Mouse (Mus musculus) ES-E14 (cell line): ENCODE results near the gene Gne. TPM values are rescaled to one million over a fixed set of nuclear protein-coding genes. Genes with fewer than 3 reads are reported as not detected.

ENCODE experiments used
- DNase-seq: peaks from one replicate; pipeline ENCODE4 v3.0.0-alpha.2; 2013; ENCODE audit warnings: low read depth, low spot score
- H3K27ac ChIP-seq: 2 replicates; pipeline ENCODE4 v1.5.1; 2012; ENCODE audit warnings: low read depth, mild to moderate bottlenecking, low read length, moderate library complexity, mixed read lengths; ENCODE audit not compliant: poor library complexity, insufficient read depth, severe bottlenecking
- H3K36me3 ChIP-seq: 2 replicates; pipeline ENCODE4 v1.6.1; 2012; ENCODE audit warnings: mild to moderate bottlenecking, low read length, moderate library complexity, mixed read lengths; ENCODE audit not compliant: control insufficient read depth, poor library complexity, insufficient read depth, severe bottlenecking
- H3K4me1 ChIP-seq, 2 experiments: fragments of 150-350 bp in 1 of 2; sonication (generic) in 1 of 2; 2 replicates each; pipeline ENCODE4 v1.6.1; 2012; ENCODE audit warnings: low read length in 2 of 2, mild to moderate bottlenecking in 1 of 2, mixed read lengths in 1 of 2; ENCODE audit not compliant: control insufficient read depth in 2 of 2, insufficient read depth in 2 of 2, poor library complexity in 1 of 2
- H3K4me3 ChIP-seq, 2 experiments: fragments of 150-350 bp in 1 of 2; sonication (generic) in 1 of 2; 2 replicates each; pipeline ENCODE4 v1.5.1; 2012; ENCODE audit warnings: low read length in 2 of 2, low read depth in 1 of 2, mild to moderate bottlenecking in 1 of 2, mixed read lengths in 1 of 2; ENCODE audit not compliant: insufficient read depth in 1 of 2, poor library complexity in 1 of 2, severe bottlenecking in 1 of 2
- H3K9ac ChIP-seq: 2 replicates; pipeline ENCODE4 v1.6.1; 2012; ENCODE audit warnings: low read depth, mild to moderate bottlenecking, low read length, mixed read lengths; ENCODE audit not compliant: poor library complexity, insufficient read depth, severe bottlenecking
- H3K9me3 ChIP-seq: fragments of 150-350 bp; sonication (generic); 2 replicates; pipeline ENCODE4 v1.6.1; 2012; ENCODE audit warnings: low read depth, mild to moderate bottlenecking, low read length; ENCODE audit not compliant: control insufficient read depth, insufficient read depth
- CHD2 ChIP-seq: IDR thresholded peaks from 2 replicates; pipeline ENCODE4 v1.6.1; 2014; ENCODE audit warnings: mild to moderate bottlenecking, low read depth, low read length, inconsistent platforms
- HCFC1 ChIP-seq: IDR thresholded peaks from 2 replicates; pipeline ENCODE4 v1.6.1; 2012; ENCODE audit warnings: low read length, inconsistent platforms, borderline replicate concordance; ENCODE audit not compliant: insufficient read depth
- MAFK ChIP-seq: IDR thresholded peaks from 2 replicates; pipeline ENCODE4 v1.6.1; 2014; ENCODE audit warnings: mild to moderate bottlenecking, low read depth, low read length, inconsistent platforms; ENCODE audit not compliant: insufficient read depth
- ZC3H11A ChIP-seq: IDR thresholded peaks from 2 replicates; pipeline ENCODE4 v1.6.1; 2012; ENCODE audit warnings: low read depth, mild to moderate bottlenecking, inconsistent platforms, low read length, borderline replicate concordance
- ZNF384 ChIP-seq: IDR thresholded peaks from 2 replicates; pipeline ENCODE4 v1.6.1; 2012; ENCODE audit warnings: low read depth, low read length, inconsistent platforms
- in situ Hi-C, 2 experiments: fragments of 600-800 bp; cut with MboI; formaldehyde crosslinking; loops; one replicate each; pipeline ENCODE4 v1.15.1; 2025; ENCODE audit warnings: low sequenced_read_pairs in 2 of 2, inconsistent platforms in 1 of 2; ENCODE audit not compliant: unreplicated experiment in 2 of 2
- total RNA-seq: library from RNA; depleted of rRNA; stranded (reverse); fragments of 300-350 nt; gene quantifications from 2 replicates; pipeline ENCODE4 v1.2.3, GENCODE M21; 2012

The Gne gene
- total RNA-seq, 1 experiment = 20.5 TPM

DNA sequence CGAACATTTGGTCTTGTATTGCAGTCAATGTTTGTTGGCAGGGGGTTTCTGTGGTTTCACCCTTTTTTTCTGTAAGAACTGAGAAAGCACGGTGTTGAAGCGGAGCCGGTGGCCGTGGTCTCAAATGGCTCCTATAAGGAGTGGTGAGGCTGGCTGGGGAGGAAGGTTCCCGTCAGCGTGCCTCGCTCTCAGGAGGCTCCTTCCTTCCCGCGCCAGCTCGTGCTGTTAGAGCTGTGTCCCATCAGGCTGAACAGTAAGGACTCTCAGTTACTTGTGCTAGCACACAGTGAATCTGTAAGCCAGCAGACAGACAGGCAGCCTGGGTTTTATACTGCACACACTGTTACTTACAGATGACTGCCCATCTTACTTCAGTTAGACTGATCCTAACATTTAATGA is 61.2 kb downstream of the Gne start:
- Histone ChIP-seq H3K9ac (no peak overlapping the region), H3K27ac (no peak overlapping the region), H3K9me3 (no peaks in the 10 kb centered on the region), H3K36me3 (peaks cover 58% of the 10 kb centered on the region), H3K4me1 (peaks cover 0 to 2% of the 10 kb centered on the region in 2 experiments; a peak in 1 of 4 replicates), H3K4me3 (no peak overlapping the region)
- in situ Hi-C loops = no loop called here
- TF ChIP-seq HCFC1 = no peak
- no peak for TF ChIP-seq CHD2
- no peak for TF ChIP-seq MAFK
- no peak for TF ChIP-seq ZNF384
- TF ChIP-seq ZC3H11A = no peak
- no peak for DNase-seq

DNA sequence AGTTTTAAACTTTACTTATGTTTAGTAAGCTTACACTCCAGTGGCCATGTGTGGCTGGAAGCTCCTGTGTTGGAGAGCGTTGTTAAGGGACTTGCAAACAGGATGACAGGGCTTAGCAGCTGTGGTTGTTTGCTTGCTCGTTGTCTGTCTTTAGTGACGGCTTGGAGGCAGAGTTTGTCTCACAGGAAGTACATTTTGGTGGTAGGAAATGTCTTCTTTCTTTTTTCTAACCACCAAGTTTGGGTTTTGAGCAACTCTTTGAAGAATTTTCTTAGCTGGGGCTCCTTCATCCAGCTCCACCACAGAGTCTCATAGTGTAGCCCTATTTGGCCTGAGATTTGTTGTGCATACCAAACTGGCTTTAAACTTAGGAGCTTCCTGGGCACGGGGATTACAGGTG is 61.7 kb downstream of the Gne start:
- in situ Hi-C loops = no loop called here
- no peak for DNase-seq

DNA sequence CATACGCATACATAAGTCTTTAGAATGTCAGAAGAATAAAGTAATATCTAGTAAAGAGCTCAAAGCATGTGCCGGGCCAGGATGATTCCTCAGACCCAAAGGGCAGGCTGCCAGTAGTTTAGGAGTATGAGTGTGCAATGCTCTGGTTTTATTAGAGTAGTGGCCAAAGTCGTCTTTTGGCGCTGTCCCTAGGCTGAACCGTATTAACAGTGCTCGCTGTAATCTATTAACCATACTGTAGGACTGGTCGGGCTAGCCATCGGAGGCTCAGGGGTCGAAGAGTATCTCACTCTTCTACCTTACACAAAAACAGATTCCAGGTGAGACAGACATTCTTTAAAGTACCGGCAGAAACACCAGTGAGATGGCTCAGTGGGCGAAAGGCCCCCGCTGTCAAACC is 67.2 kb downstream of the Gne start:
- H3K9ac ChIP-seq = no peak overlapping the region
- TF ChIP-seq CHD2 = no peak
- no peak for TF ChIP-seq ZNF384
- TF ChIP-seq HCFC1 = no peak
- no peak for TF ChIP-seq MAFK
- no peak for TF ChIP-seq ZC3H11A
- no peak for DNase-seq
- H3K27ac ChIP-seq = no peak overlapping the region
- in situ Hi-C loops = no loop called here
- H3K9me3 ChIP-seq = no peaks in the 10 kb centered on the region
- H3K4me3 ChIP-seq = no peak overlapping the region
- peaks cover 35% of the 10 kb centered on the region for H3K36me3 ChIP-seq
- peaks cover 0 to 10% of the 10 kb centered on the region in 2 experiments; a peak in 3 of 4 replicates for H3K4me1 ChIP-seq

More for the DNA sequence above, 61.7 kb downstream of the Gne start:
- Histone ChIP-seq H3K9ac (no peak overlapping the region), H3K27ac (no peak overlapping the region), H3K4me3 (no peak overlapping the region), H3K9me3 (no peaks in the 10 kb centered on the region), H3K4me1 (peaks cover 0 to 2% of the 10 kb centered on the region in 2 experiments; a peak in 1 of 4 replicates), H3K36me3 (peaks cover 57% of the 10 kb centered on the region)
- TF ChIP-seq HCFC1 (no peak), MAFK (no peak), ZNF384 (no peak), CHD2 (no peak), ZC3H11A (no peak)

DNA sequence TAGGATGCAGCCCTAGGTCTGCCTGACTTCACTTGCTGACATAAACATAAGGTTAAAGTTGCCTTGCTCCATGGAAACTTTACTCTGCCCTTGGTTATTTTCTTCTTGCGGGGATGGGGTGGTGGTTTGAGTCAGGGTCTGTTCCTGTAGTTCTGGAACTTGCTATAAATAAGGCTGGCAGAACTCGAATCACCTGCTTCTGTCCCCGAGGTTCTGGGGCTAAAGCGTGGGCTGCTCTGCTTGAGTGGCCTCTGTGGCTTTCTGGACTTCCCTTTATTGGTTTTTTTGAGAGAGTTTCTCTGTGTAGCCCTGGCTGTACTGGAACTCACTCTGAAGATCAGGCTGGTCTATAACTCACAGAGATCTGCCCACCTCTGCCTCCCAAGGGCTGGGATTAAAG is 67.9 kb downstream of the Gne start:
- no peak overlapping the region for H3K27ac ChIP-seq
- no peaks in the 10 kb centered on the region for H3K9me3 ChIP-seq
- in situ Hi-C loops = no loop called here
- H3K36me3 ChIP-seq = peaks cover 31% of the 10 kb centered on the region
- peaks cover 0 to 8% of the 10 kb centered on the region in 2 experiments; a peak in 3 of 4 replicates for H3K4me1 ChIP-seq
- H3K4me3 ChIP-seq = no peak overlapping the region
- TF ChIP-seq ZNF384 (no peak), CHD2 (no peak), ZC3H11A (no peak), HCFC1 (no peak), MAFK (no peak)
- no peak overlapping the region for H3K9ac ChIP-seq
- DNase-seq = no peak
